Mouse (Mus musculus) embryonic facial prominence, embryonic 13.5 days (tissue): ENCODE measurements around the gene Pfn2. TPM values are rescaled to one million over a fixed set of nuclear protein-coding genes. Genes with fewer than 3 reads are reported as not detected.

Experiments used
- polyA plus RNA-seq: library from polyadenylated mRNA; unstranded; fragments of >200 nt; fragmentation: Nextera tagmentation; extraction: Ambion mirVana; gene quantifications from 2 replicates; pipeline ENCODE4 v1.2.1, GENCODE M21; 2015

The Pfn2 gene
- polyA plus RNA-seq, 1 experiment from 2014 or later = 184 TPM

Other genes starting within 250 kb of the Pfn2 start
- gene Commd2, start 196.4 kb downstream of the Pfn2 start, polyA plus RNA-seq = 84.6 and 94.2 TPM in 2 replicates
- 0.10 and 0.12 TPM in 2 replicates for gene Ankub1, start 155.3 kb downstream of the Pfn2 start, polyA plus RNA-seq
- 69.7 and 70.7 TPM in 2 replicates for gene Rnf13, start 112.0 kb downstream of the Pfn2 start, polyA plus RNA-seq